Mouse (Mus musculus) CD8-positive naive resting alpha-beta T cell, adult 2 months (primary cell): ENCODE data around the gene Fem1a.
A peak's percentile ranks its signal among the peaks of the same experiment; 100 is the strongest.

Source experiments
- DNase-seq, 2 experiments: peaks; one replicate each; pipeline ENCODE4 v3.0.0; 2022; ENCODE audit warnings: low read depth in 2 of 2, low spot score in 2 of 2

The Fem1a gene

GRCm38 (mm10) chr17:56277567-56277893, 20.9 kb downstream of the Fem1a start:
- DNase-seq: no peak

- DNase-seq: no peak
These were observed 21.7 kb downstream of the Fem1a start for GRCm38 (mm10) chr17:56278340-56278739.

DNA sequence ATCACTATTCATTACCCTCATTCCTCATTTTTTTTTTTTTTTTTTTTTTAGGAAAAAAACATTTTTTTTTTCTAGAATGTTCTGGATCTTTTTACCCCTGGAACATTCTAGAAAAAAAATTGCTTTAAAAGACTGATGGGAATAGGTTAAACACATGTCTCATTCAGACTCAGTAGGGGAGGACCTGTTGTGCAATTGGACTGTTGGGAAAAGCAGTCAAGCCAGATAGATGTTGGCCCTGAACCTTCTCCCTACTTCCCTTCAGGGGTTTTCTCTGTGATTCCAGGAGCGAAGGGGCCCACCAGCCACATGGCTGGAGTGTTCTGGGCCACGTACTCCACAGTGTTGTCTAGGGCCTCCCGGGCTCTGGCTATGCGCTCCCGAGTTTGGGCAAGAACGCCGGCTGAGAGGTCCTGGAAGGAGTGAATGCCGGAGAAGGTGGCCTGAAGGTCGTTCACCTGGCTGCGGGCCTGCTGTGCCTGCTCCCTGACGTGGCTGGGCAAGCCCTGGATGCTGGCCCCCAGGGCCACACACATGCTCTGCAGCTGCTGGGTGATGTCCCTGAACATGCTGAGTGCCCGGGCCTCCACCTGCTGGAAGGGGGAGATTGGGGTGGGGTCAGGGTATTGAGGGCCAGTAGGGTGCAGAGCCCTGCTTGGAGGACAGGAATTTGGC, 23.0 kb downstream of the Fem1a start:
- no peak for DNase-seq

- no peak for DNase-seq
These were observed 24.6 kb downstream of the Fem1a start for GRCm38 (mm10) chr17:56281193-56281592.

- DNase-seq: no peak
These were observed 26.2 kb downstream of the Fem1a start for GRCm38 (mm10) chr17:56282802-56283201.

DNA sequence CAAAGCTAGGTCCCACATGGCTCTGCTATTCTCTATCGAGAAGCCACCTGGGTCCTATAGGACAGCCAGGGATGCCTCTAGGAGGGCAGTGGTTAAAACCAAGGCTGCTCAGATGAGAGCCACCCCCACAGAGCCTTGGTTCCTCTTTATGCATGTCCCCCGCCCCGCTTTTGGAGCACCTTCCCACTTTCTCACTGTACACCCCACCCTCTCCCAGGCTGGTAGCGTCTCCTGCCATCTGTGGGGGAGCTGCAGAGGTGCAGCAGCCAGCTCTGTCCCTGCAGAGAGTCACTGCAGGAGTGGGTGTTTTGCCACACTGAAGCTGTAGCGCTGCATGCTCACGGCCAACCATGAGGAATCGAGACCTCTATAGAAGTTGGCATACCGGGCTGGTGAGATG, 26.7 kb downstream of the Fem1a start:
- DNase-seq: no peak

GRCm38 (mm10) chr17:56285995-56286394, 29.4 kb downstream of the Fem1a start:
- DNase-seq: no peak

DNA sequence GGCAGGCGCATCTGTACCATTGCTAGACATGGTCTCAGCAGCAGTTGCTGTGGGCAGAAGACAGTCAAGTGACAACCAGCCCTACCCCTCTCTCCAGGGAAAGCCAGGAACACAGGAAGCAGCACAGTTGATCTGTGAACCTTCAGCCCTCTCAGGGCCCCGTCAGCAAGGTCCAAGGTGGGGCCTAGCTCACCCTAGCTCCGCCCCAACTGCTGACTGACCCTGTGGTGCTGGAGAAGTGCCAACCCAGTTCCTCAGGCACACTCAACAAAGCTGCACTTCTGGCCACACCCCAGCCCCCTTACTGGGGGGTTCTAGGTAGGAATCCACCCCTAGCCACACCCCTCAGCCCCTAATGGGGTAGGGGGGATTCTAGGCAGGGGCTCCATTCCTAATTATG, 31.2 kb downstream of the Fem1a start:
- DNase-seq: no peak

- no peak for DNase-seq
These were observed 32.3 kb downstream of the Fem1a start for GRCm38 (mm10) chr17:56288866-56289265.

DNA sequence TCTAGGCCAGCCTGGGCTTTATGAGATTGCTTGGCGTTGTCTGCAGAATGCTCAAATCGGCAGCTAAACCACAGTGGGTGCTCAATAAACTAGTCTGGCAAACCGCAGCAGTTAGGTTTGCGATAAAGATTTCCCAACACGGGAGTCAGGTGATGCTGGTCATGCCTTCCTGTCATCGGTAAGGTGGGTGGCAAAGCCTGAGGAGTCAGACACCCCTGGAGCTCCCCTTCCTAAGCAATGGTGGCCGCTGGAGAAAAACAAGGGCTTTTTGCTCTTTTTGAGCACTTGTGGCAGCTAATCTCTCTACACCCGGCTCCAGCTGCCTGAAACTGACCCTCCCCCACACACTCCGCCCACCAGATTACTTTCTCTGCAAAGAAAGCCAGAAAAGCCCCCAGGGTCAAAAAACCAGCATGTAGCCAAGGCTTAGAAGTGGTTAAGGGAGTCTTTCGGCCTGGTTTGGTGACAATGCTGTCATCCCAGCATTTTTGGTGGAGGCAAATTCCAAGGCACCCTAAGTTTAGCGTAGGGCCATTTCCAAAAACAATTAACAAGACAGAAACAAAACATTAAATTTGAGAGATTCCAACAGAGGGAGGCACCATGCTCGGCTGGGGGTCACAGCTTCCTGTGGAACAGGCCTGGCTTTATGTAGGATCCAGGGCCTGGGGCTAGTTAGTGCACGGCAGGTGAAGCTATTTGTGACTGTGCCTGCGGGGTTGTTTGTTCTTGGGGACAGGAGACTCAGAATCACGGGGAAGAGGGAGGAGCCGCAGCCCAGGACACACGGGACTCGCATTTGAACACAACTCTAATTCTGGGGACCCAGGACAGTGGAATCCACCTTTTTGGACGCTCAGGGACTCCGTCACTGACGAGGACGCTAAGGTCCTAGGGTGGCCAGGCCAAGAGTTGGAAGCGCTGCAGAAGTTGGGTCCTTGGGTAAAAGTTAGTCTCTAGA, 33.0 kb downstream of the Fem1a start:
- DNase-seq: peak; percentile 47 to 62

GRCm38 (mm10) chr17:56290388-56291170, 34.0 kb downstream of the Fem1a start:
- peak; percentile 74 to 82 for DNase-seq

- peak; percentile 89 to 90 for DNase-seq
These were observed 34.5 kb downstream of the Fem1a start for GRCm38 (mm10) chr17:56291171-56291511.

DNA sequence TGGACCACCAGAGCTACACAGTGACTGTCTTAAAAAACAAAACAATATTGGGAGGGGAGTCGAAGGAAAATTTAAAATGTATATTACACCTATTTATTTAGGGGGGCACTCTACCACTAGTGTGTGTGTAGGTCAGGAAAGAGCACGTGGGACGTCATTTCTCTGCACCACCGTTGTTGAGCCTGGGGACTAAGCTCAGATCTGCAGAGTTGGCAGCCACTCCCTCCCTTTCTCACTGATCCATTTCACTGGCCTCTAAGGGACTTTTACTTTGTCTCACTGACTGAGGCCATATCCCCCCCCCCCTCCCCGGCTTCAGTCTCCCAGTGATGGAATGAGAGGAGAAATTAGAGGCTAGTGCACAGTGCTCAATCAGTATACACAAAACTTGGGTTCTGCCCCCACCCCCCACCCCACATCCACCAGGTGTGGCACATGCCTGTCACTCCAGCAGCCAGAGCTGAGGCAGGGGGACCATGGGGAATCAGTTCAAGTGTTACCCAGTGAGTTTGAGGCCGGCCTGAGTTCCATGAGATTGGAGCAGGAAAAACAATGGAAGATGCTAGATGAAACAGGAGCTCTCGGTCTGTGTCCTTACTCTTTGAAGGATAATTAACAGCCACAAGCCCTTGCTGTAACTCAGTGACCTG, 35.3 kb downstream of the Fem1a start:
- no peak for DNase-seq

- no peak for DNase-seq
These were observed 36.1 kb downstream of the Fem1a start, which contains the start of gene Plin3 for GRCm38 (mm10) chr17:56292531-56293222. Plin3 (minus strand) TSS chr17:56292873.

DNA sequence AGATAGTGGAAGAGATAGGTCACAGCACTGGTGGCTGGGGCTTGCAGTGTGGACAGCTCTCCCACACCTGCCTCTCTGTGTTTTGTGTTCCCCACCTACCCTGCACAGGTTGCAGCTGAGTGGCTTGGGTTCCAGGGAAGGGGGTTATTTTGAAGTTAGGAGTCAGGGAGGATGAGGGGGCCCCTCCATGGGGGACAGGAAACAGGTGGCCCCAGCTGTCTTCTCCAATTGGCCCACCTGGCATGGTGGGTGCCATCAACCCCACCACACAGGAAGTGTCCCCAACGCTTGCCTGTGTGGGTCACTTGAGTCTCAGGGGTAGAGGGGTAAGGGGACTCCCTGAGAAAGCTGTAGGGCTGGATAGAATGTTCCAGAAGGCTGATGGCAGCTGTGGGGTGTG, 36.7 kb downstream of the Fem1a start:
- no peak for DNase-seq

- DNase-seq: no peak
These were observed 37.6 kb downstream of the Fem1a start for GRCm38 (mm10) chr17:56294241-56294640.

DNA sequence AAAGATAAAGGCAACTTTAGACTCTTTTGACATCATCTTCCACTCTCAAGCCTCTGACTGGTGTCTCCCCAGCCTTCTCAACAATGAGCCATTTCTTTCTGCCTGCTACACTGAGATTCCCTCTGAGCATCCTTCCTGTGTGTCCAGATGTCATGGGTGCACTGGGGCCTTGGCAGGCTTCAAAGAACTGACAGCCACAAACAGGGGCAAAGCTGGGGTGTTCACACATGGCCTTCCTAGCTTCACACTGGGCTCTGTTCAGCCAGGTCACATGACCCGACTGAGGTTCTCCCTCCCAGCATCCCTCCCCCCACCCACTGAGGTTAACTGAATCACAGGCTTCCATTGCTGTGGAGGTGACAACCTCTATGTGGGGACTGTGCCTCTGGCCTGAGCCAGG, 39.6 kb downstream of the Fem1a start:
- no peak for DNase-seq

DNA sequence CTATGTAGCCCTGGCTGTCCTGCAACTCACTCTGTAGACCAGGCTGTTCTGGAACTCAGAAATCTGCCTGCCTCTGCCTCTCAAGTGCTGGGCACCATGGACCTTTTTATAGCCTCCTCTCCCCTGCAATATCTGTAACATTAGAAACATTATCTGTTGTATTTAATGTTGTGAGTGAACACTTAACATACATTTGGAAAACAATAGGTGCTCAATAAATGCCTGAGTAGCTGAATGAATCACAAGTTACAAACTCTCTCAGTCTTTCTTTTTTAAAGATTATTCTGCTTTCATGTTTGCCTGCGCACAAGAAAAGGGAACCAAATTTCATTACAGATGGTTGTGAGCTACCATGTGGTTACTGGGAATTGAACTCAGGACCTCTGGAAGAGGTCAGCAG, 41.6 kb downstream of the Fem1a start:
- no peak for DNase-seq

- no peak for DNase-seq
These were observed 43.6 kb downstream of the Fem1a start, which contains the start of gene Arrdc5 for GRCm38 (mm10) chr17:56300186-56300585. Arrdc5 (minus strand) TSS chr17:56300286.

DNA sequence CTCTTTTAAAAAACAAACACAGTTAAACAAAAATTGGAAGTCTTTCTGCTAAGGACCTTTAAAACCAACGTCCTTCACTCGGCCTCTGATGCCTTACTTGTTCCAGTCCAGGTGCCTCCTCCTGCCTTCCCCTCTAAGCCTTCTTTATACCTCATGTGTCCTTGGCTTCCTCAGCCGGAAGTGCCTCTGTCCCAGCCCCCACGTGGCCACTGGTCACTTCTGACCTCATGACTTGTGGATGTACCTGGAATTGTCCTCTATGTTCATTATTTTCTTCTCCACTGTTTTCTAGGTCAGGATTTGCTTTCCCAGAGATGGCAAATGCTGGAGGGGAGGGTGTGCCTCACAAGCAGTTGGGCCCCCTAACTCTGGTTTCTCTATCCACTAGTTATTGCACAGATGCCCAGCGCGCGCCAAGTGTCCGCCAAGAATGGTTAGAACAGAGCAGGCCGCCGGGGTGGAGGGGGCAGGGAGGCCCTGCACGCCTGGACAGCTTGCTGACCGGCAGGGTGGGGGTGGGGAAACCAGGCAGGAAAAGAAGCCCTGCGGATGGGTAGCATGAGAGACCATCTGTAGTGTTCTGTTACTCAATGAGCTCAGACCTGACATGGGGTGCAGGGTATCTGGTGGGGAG, 45.9 kb downstream of the Fem1a start:
- no peak for DNase-seq
